In the genomic region with DNA sequence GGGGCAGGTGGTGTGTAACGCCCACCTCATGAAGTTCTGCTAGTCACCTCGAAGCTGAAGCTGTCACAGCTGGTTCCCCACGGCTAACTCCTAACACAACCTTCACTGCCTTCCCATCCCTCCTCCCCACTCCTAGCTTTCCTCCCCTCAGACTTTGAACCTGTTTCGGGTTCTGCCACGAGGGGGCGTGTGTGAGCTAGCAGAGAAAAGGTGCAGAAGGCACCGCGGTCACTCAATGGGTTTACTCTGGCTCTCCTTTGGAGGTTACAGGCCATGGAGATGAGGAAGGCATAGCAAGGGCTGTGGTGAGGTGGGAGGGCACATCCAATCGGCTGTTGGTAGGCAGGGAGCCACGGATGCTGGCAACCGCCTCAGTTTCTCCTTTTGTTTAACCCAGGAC, we compare ENCODE assay signal across 8 mouse cellular contexts.
A peak's percentile ranks its signal among the peaks of the same experiment; 100 is the strongest.
DNase-seq lines count a peak whose midpoint lies in the region; ATAC-seq and TF ChIP-seq lines count a peak whose summit lies in the region.

No protein-coding gene starts in this region.

- no peak overlapping the region for H3K4me3 ChIP-seq in intestine, postnatal 0 days (ENCODE audit: low read depth, low read length)
- H3K4me3 ChIP-seq in intestine, embryonic 16.5 days (ENCODE audit: low read length) = no peak overlapping the region
- H3K4me3 ChIP-seq in ES-Bruce4 (ENCODE audit: low read depth, low read length) = no peak overlapping the region
- no peak overlapping the region for H3K4me3 ChIP-seq in limb, embryonic 11.5 days (ENCODE audit: low read depth, low read length)

- no peaks in the 10 kb centered on the region for H3K27me3 ChIP-seq in intestine, postnatal 0 days (replicated peaks; ENCODE audit: control insufficient read depth, insufficient read depth, low read length)
- no peaks in the 10 kb centered on the region for H3K27me3 ChIP-seq in intestine, embryonic 16.5 days (replicated peaks; ENCODE audit: control insufficient read depth, insufficient read depth, low read length)
- no peaks in the 10 kb centered on the region for H3K27me3 ChIP-seq in ES-Bruce4 (ENCODE audit: control insufficient read depth, insufficient read depth, low read length, poor library complexity, severe bottlenecking)
- H3K27me3 ChIP-seq in limb, embryonic 11.5 days (ENCODE audit: control insufficient read depth, insufficient read depth, low read length) = peaks cover 9% of the 10 kb centered on the region; the same call in 1 of the 2 replicates

- H3K36me3 ChIP-seq in intestine, postnatal 0 days (ENCODE audit: control insufficient read depth, insufficient read depth) = no peaks in the 10 kb centered on the region
- no peaks in the 10 kb centered on the region for H3K36me3 ChIP-seq in intestine, embryonic 16.5 days (ENCODE audit: control insufficient read depth, insufficient read depth, low read length)
- no peaks in the 10 kb centered on the region for H3K36me3 ChIP-seq in ES-Bruce4 (ENCODE audit: control insufficient read depth, insufficient read depth, low read length, poor library complexity, severe bottlenecking)
- no peaks in the 10 kb centered on the region for H3K36me3 ChIP-seq in limb, embryonic 11.5 days (ENCODE audit: control insufficient read depth, insufficient read depth, low read length)

- peak; percentile 85 for DNase-seq in adrenal gland, postnatal 14 days
- DNase-seq in embryo, embryonic 9.5 days (ENCODE audit: extremely low spot score) = peak; percentile 69
- DNase-seq in limb, embryonic 11.5 days (ENCODE audit: low spot score) = peak; percentile 80
- DNase-seq in right cerebral cortex, postnatal 4 days = peak; percentile 56
- no peak for DNase-seq in layer of hippocampus, adult 9-11 months

- no peak for TF ChIP-seq POLR2A in ES-Bruce4 (IDR thresholded peaks at IDR 0.05; ENCODE audit: insufficient read depth, low read length)

- no peak overlapping the region for H3K4me2 ChIP-seq in intestine, postnatal 0 days (replicated peaks; ENCODE audit: low read depth)
- no peak overlapping the region for H3K4me2 ChIP-seq in intestine, embryonic 16.5 days (ENCODE audit: low read depth, low read length)
- no peak overlapping the region for H3K4me2 ChIP-seq in limb, embryonic 11.5 days (ENCODE audit: low read depth, severe bottlenecking)

- no peak for TF ChIP-seq EP300 in ES-Bruce4 (IDR thresholded peaks at IDR 0.05; ENCODE audit: insufficient read depth, low read depth, low read length)

- H3K4me1 ChIP-seq in intestine, postnatal 0 days (replicated peaks; ENCODE audit: control insufficient read depth, insufficient read depth, low read length) = no peaks in the 10 kb centered on the region
- H3K4me1 ChIP-seq in intestine, embryonic 16.5 days (ENCODE audit: control insufficient read depth, insufficient read depth, low read length) = no peaks in the 10 kb centered on the region
- H3K4me1 ChIP-seq in ES-Bruce4 (ENCODE audit: control insufficient read depth, insufficient read depth, low read length) = no peaks in the 10 kb centered on the region
- H3K4me1 ChIP-seq in limb, embryonic 11.5 days (ENCODE audit: control insufficient read depth, insufficient read depth, low read length) = peaks cover 9% of the 10 kb centered on the region

- no peak overlapping the region for H3K9ac ChIP-seq in intestine, postnatal 0 days (ENCODE audit: low read depth, low read length)
- no peak overlapping the region for H3K9ac ChIP-seq in intestine, embryonic 16.5 days (ENCODE audit: low read depth, low read length)
- H3K9ac ChIP-seq in ES-Bruce4 (ENCODE audit: low read depth, poor library complexity, severe bottlenecking) = no peak overlapping the region
- no peak overlapping the region for H3K9ac ChIP-seq in limb, embryonic 11.5 days (ENCODE audit: low read length)

- no peaks in the 10 kb centered on the region for H3K9me3 ChIP-seq in intestine, postnatal 0 days (ENCODE audit: control insufficient read depth)
- no peaks in the 10 kb centered on the region for H3K9me3 ChIP-seq in intestine, embryonic 16.5 days (ENCODE audit: control insufficient read depth, low read length)
- H3K9me3 ChIP-seq in ES-Bruce4 (replicated peaks; ENCODE audit: control insufficient read depth, insufficient read depth, low read length, poor library complexity, severe bottlenecking) = no peaks in the 10 kb centered on the region
- H3K9me3 ChIP-seq in limb, embryonic 11.5 days (ENCODE audit: control insufficient read depth, low read length) = no peaks in the 10 kb centered on the region

- WGBS in intestine, postnatal 0 days = 15% methylated on average over 11 of the region's 11 CpGs
- 24% methylated on average over 11 of the region's 11 CpGs for WGBS in intestine, embryonic 16.5 days
- WGBS in limb, embryonic 11.5 days = 20% methylated on average over 11 of the region's 11 CpGs

- TF ChIP-seq CTCF in intestine, postnatal 0 days (IDR thresholded peaks at IDR 0.05; ENCODE audit: low read depth) = peak; percentile 81
- peak; percentile 78 for TF ChIP-seq CTCF in ES-Bruce4 (IDR thresholded peaks at IDR 0.05; ENCODE audit: low read depth, low read length)

- ATAC-seq in intestine, postnatal 0 days = no peak
- ATAC-seq in intestine, embryonic 16.5 days = no peak
- ATAC-seq in limb, embryonic 11.5 days (ENCODE audit: insufficient number of reproducible peaks, low FRiP score, low TSS enrichment, low read depth) = no peak

- no peak overlapping the region for H3K27ac ChIP-seq in intestine, postnatal 0 days (ENCODE audit: low read depth, low read length)
- H3K27ac ChIP-seq in intestine, embryonic 16.5 days (ENCODE audit: low read length) = no peak overlapping the region
- H3K27ac ChIP-seq in ES-Bruce4 (ENCODE audit: insufficient read depth, low read length) = no peak overlapping the region
- no peak overlapping the region for H3K27ac ChIP-seq in limb, embryonic 11.5 days (replicated peaks; ENCODE audit: low read depth, low read length)
